Mouse (Mus musculus) NIH3T3 (cell line): ENCODE data around the gene Gm49321.
A peak's percentile ranks its signal among the peaks of the same experiment; 100 is the strongest.

Source experiments
- DNase-seq: peaks from one replicate; pipeline ENCODE4 v3.0.0-alpha.2; 2012; ENCODE audit warnings: low read depth

Gm49321 gene

GRCm38 (mm10) chr12:73937353-73937752 lies at the start of gene Gm49321:
TSS of gene Gm49321 (plus strand) at chr12:73937653.
- no peak for DNase-seq

GRCm38 (mm10) chr12:73888003-73888783 lies 49.3 kb upstream of the Gm49321 start:
- peak; percentile 63 for DNase-seq

GRCm38 (mm10) chr12:73889571-73889970 lies 47.9 kb upstream of the Gm49321 start:
- DNase-seq = no peak

GRCm38 (mm10) chr12:73890086-73890485 lies 47.4 kb upstream of the Gm49321 start:
- no peak for DNase-seq

GRCm38 (mm10) chr12:73892616-73893015 lies 44.8 kb upstream of the Gm49321 start:
- DNase-seq = no peak

- DNase-seq = peak; percentile 13
These were observed 42.6 kb upstream of the Gm49321 start for GRCm38 (mm10) chr12:73894838-73895237.

GRCm38 (mm10) chr12:73895674-73896073 lies 41.8 kb upstream of the Gm49321 start:
- DNase-seq = no peak

GRCm38 (mm10) chr12:73896471-73896870 lies 41.0 kb upstream of the Gm49321 start:
- DNase-seq = peak; percentile 53

GRCm38 (mm10) chr12:73898281-73898680 lies 39.2 kb upstream of the Gm49321 start:
- no peak for DNase-seq

GRCm38 (mm10) chr12:73904133-73904934 lies 33.1 kb upstream of the Gm49321 start:
- DNase-seq = peak; percentile 36

- DNase-seq = peak; percentile 90
These were observed 32.4 kb upstream of the Gm49321 start for GRCm38 (mm10) chr12:73905041-73905440.

GRCm38 (mm10) chr12:73905555-73905954 lies 31.9 kb upstream of the Gm49321 start:
- peak; percentile 69 for DNase-seq

- DNase-seq = no peak
These were observed 30.3 kb upstream of the Gm49321 start for GRCm38 (mm10) chr12:73907079-73907672.

GRCm38 (mm10) chr12:73907673-73908150 lies 29.7 kb upstream of the Gm49321 start:
- DNase-seq = peak; percentile 99

GRCm38 (mm10) chr12:73908274-73909012 lies 29.0 kb upstream of the Gm49321 start:
- no peak for DNase-seq

- DNase-seq = peak; percentile 45
These were observed 28.4 kb upstream of the Gm49321 start for GRCm38 (mm10) chr12:73909013-73909575.

- no peak for DNase-seq
These were observed 19.0 kb upstream of the Gm49321 start for GRCm38 (mm10) chr12:73918479-73918878.

- no peak for DNase-seq
These were observed 7.2 kb upstream of the Gm49321 start for GRCm38 (mm10) chr12:73930266-73930665.

- peak; percentile 51 for DNase-seq
These were observed 6.2 kb upstream of the Gm49321 start for GRCm38 (mm10) chr12:73931274-73931673.

- DNase-seq = no peak
These were observed 2.9 kb upstream of the Gm49321 start for GRCm38 (mm10) chr12:73934528-73934927.

GRCm38 (mm10) chr12:73939542-73939941 lies 2.1 kb downstream of the Gm49321 start:
- no peak for DNase-seq
